Mouse (Mus musculus) forebrain, embryonic 12.5 days (tissue): ENCODE data around the gene Onecut3. TPM values are rescaled to one million over a fixed set of nuclear protein-coding genes. Genes with fewer than 3 reads are reported as not detected.

Source experiments
- ATAC-seq: fragments of 200-750 bp; cut with Nextera tagmentation; 2 replicates; pipeline ENCODE4 v1.8.0; 2017; ENCODE audit warnings: moderate TSS enrichment; ENCODE audit not compliant: low FRiP score
- H3K27ac ChIP-seq: fragments of 300-500 bp; sonication (generic); 2 replicates; pipeline ENCODE4 v1.5.1; 2016; ENCODE audit warnings: mild to moderate bottlenecking
- H3K27me3 ChIP-seq: fragments of 300-500 bp; sonication (generic); 2 replicates; pipeline ENCODE4 v1.6.1; 2016; ENCODE audit warnings: mild to moderate bottlenecking
- H3K36me3 ChIP-seq: fragments of 300-500 bp; sonication (generic); replicated peaks from 2 replicates; pipeline ENCODE4 v1.6.1; 2016; ENCODE audit warnings: mild to moderate bottlenecking
- H3K4me1 ChIP-seq: fragments of 300-500 bp; sonication (generic); 2 replicates; pipeline ENCODE4 v1.6.1; 2016
- H3K4me2 ChIP-seq: fragments of 300-500 bp; sonication (generic); 2 replicates; pipeline ENCODE4 v1.6.1; 2016; ENCODE audit warnings: mild to moderate bottlenecking, moderate library complexity
- H3K4me3 ChIP-seq: fragments of 300-500 bp; sonication (generic); replicated peaks from 2 replicates; pipeline ENCODE4 v1.5.1; 2016; ENCODE audit warnings: mild to moderate bottlenecking
- H3K9ac ChIP-seq: fragments of 300-500 bp; sonication (generic); 2 replicates; pipeline ENCODE4 v1.6.1; 2016; ENCODE audit warnings: mild to moderate bottlenecking
- H3K9me3 ChIP-seq: fragments of 300-500 bp; sonication (generic); 2 replicates; pipeline ENCODE4 v1.6.1; 2016
- WGBS: fragments of 180-500 bp; shearing (Covaris S2); methylation state at CpG from one replicate; pipeline ENCODE4 v1.1.7; 2016; 5-methylcytosine and 5-hydroxymethylcytosine counted together
- polyA plus RNA-seq: library from polyadenylated mRNA; unstranded; fragments of >200 nt; fragmentation: Nextera tagmentation; extraction: Ambion mirVana; gene quantifications from 2 replicates; pipeline ENCODE4 v1.2.1, GENCODE M21; 2016

Gene Onecut3
- polyA plus RNA-seq, 1 experiment from 2014 or later: 0.83 TPM

GRCm38 (mm10) chr10:80538710-80539394, 44.2 kb downstream of the Onecut3 start, which contains the start of gene Atp8b3:
Gene Atp8b3, minus strand, starts transcription at chr10:80539124.
- Histone ChIP-seq H3K4me3 (peak within 1 kb of the TSS; percentile 17; the same call in 1 of the 2 replicates), H3K9ac (no peak within 1 kb of the TSS), H3K9me3 (no peaks in the 10 kb centered on the region), H3K4me2 (peak within 1 kb of the TSS; percentile 43), H3K27ac (no peak within 1 kb of the TSS), H3K36me3 (peaks cover 33% of the 10 kb centered on the region), H3K27me3 (peaks cover 49% of the 10 kb centered on the region), H3K4me1 (peaks cover 6% of the 10 kb centered on the region)
- WGBS: under 1% methylated on average over 30 of the region's 30 CpGs
- peak; percentile 62 for ATAC-seq

- no peak for ATAC-seq
- H3K9me3 ChIP-seq: no peaks in the 10 kb centered on the region
- 62% methylated on average over 5 of the region's 5 CpGs for WGBS
- no peak overlapping the region for H3K4me2 ChIP-seq
- peaks cover 6% of the 10 kb centered on the region for H3K4me1 ChIP-seq
- no peak overlapping the region for H3K27ac ChIP-seq
- peaks cover 44% of the 10 kb centered on the region for H3K27me3 ChIP-seq
- H3K9ac ChIP-seq: no peak overlapping the region
- no peak overlapping the region for H3K4me3 ChIP-seq
- H3K36me3 ChIP-seq: peaks cover 39% of the 10 kb centered on the region
Measured at GRCm38 (mm10) chr10:80539493-80539892, 44.9 kb downstream of the Onecut3 start.

GRCm38 (mm10) chr10:80543873-80544272, 49.2 kb downstream of the Onecut3 start:
- ATAC-seq: no peak

GRCm38 (mm10) chr10:80545590-80545989, 51.0 kb downstream of the Onecut3 start:
- Histone ChIP-seq H3K36me3 (peaks cover 99% of the 10 kb centered on the region), H3K4me1 (peaks cover 2% of the 10 kb centered on the region; the same call in 1 of the 2 replicates), H3K9ac (no peak overlapping the region), H3K27me3 (no peaks in the 10 kb centered on the region), H3K27ac (no peak overlapping the region), H3K4me2 (no peak overlapping the region), H3K9me3 (no peaks in the 10 kb centered on the region), H3K4me3 (no peak overlapping the region)
- WGBS: 90% methylated on average over 8 of the region's 8 CpGs
- ATAC-seq: no peak

More at GRCm38 (mm10) chr10:80543873-80544272, 49.2 kb downstream of the Onecut3 start:
- H3K36me3 ChIP-seq: peaks cover 82% of the 10 kb centered on the region
- H3K4me3 ChIP-seq: no peak overlapping the region
- no peak overlapping the region for H3K27ac ChIP-seq
- no peak overlapping the region for H3K4me2 ChIP-seq
- H3K9ac ChIP-seq: no peak overlapping the region
- peaks cover 5% of the 10 kb centered on the region for H3K4me1 ChIP-seq
- H3K27me3 ChIP-seq: peaks cover 3% of the 10 kb centered on the region
- H3K9me3 ChIP-seq: no peaks in the 10 kb centered on the region
- 93% methylated on average over 14 of the region's 14 CpGs for WGBS

GRCm38 (mm10) chr10:80546945-80547344, 52.3 kb downstream of the Onecut3 start:
- Histone ChIP-seq H3K27me3 (no peaks in the 10 kb centered on the region), H3K4me1 (peaks cover 2% of the 10 kb centered on the region; the same call in 1 of the 2 replicates), H3K4me3 (no peak overlapping the region), H3K36me3 (peaks cover 89% of the 10 kb centered on the region), H3K9me3 (no peaks in the 10 kb centered on the region), H3K4me2 (no peak overlapping the region), H3K27ac (no peak overlapping the region), H3K9ac (no peak overlapping the region)
- ATAC-seq: no peak
- WGBS: 96% methylated on average over 4 of the region's 4 CpGs

- Histone ChIP-seq H3K27me3 (no peaks in the 10 kb centered on the region), H3K9me3 (no peaks in the 10 kb centered on the region), H3K4me1 (peaks cover 2% of the 10 kb centered on the region; the same call in 1 of the 2 replicates), H3K4me3 (no peak overlapping the region), H3K9ac (no peak overlapping the region), H3K4me2 (no peak overlapping the region), H3K36me3 (peaks cover 83% of the 10 kb centered on the region), H3K27ac (no peak overlapping the region)
- no peak for ATAC-seq
- 96% methylated on average over 14 of the region's 15 CpGs for WGBS
Measured at GRCm38 (mm10) chr10:80547539-80547938, 52.9 kb downstream of the Onecut3 start.

GRCm38 (mm10) chr10:80548428-80549006, 53.9 kb downstream of the Onecut3 start:
- no peak overlapping the region for H3K4me3 ChIP-seq
- peaks cover 2% of the 10 kb centered on the region; the same call in 1 of the 2 replicates for H3K4me1 ChIP-seq
- H3K9me3 ChIP-seq: no peaks in the 10 kb centered on the region
- H3K9ac ChIP-seq: no peak overlapping the region
- peak; percentile 69; the same call in 1 of the 2 replicates for ATAC-seq
- no peaks in the 10 kb centered on the region for H3K27me3 ChIP-seq
- 76% methylated on average over 10 of the region's 10 CpGs for WGBS
- no peak overlapping the region for H3K4me2 ChIP-seq
- H3K27ac ChIP-seq: no peak overlapping the region
- H3K36me3 ChIP-seq: peaks cover 73% of the 10 kb centered on the region

GRCm38 (mm10) chr10:80549279-80549678, 54.6 kb downstream of the Onecut3 start:
- H3K4me3 ChIP-seq: no peak overlapping the region
- no peak overlapping the region for H3K4me2 ChIP-seq
- H3K36me3 ChIP-seq: peaks cover 65% of the 10 kb centered on the region
- no peaks in the 10 kb centered on the region for H3K27me3 ChIP-seq
- no peak for ATAC-seq
- no peak overlapping the region for H3K27ac ChIP-seq
- H3K4me1 ChIP-seq: peaks cover 2% of the 10 kb centered on the region; the same call in 1 of the 2 replicates
- H3K9ac ChIP-seq: no peak overlapping the region
- H3K9me3 ChIP-seq: no peaks in the 10 kb centered on the region
- 92% methylated on average over 21 of the region's 21 CpGs for WGBS

GRCm38 (mm10) chr10:80552364-80552763, 57.7 kb downstream of the Onecut3 start:
- Histone ChIP-seq H3K36me3 (peaks cover 34% of the 10 kb centered on the region), H3K4me1 (peaks cover 6% of the 10 kb centered on the region), H3K4me2 (no peak overlapping the region), H3K4me3 (no peak overlapping the region), H3K27ac (no peak overlapping the region), H3K9me3 (no peaks in the 10 kb centered on the region), H3K27me3 (no peaks in the 10 kb centered on the region), H3K9ac (no peak overlapping the region)
- no peak for ATAC-seq
- WGBS: 64% methylated on average over 9 of the region's 9 CpGs

GRCm38 (mm10) chr10:80553575-80553974, 58.9 kb downstream of the Onecut3 start:
- Histone ChIP-seq H3K4me3 (no peak overlapping the region), H3K27me3 (no peaks in the 10 kb centered on the region), H3K27ac (no peak overlapping the region), H3K4me2 (no peak overlapping the region), H3K36me3 (peaks cover 22% of the 10 kb centered on the region), H3K9me3 (no peaks in the 10 kb centered on the region), H3K4me1 (peaks cover 14% of the 10 kb centered on the region), H3K9ac (no peak overlapping the region)
- ATAC-seq: no peak
- WGBS: 95% methylated on average over 8 of the region's 8 CpGs

GRCm38 (mm10) chr10:80553997-80554396, 59.4 kb downstream of the Onecut3 start:
- no peaks in the 10 kb centered on the region for H3K27me3 ChIP-seq
- H3K27ac ChIP-seq: no peak overlapping the region
- peaks cover 14% of the 10 kb centered on the region for H3K4me1 ChIP-seq
- WGBS: 95% methylated on average over 6 of the region's 6 CpGs
- H3K9ac ChIP-seq: no peak overlapping the region
- H3K4me2 ChIP-seq: no peak overlapping the region
- peaks cover 19% of the 10 kb centered on the region for H3K36me3 ChIP-seq
- ATAC-seq: no peak
- no peaks in the 10 kb centered on the region for H3K9me3 ChIP-seq
- H3K4me3 ChIP-seq: no peak overlapping the region

GRCm38 (mm10) chr10:80557346-80557965, 62.8 kb downstream of the Onecut3 start:
- Histone ChIP-seq H3K9ac (peak overlapping the region; percentile 21; the same call in 1 of the 2 replicates), H3K36me3 (no peaks in the 10 kb centered on the region), H3K4me1 (peaks cover 39% of the 10 kb centered on the region), H3K4me2 (no peak overlapping the region), H3K9me3 (no peaks in the 10 kb centered on the region), H3K27me3 (no peaks in the 10 kb centered on the region), H3K27ac (no peak overlapping the region), H3K4me3 (no peak overlapping the region)
- ATAC-seq: no peak
- WGBS: 27% methylated on average over 5 of the region's 5 CpGs
